Mouse (Mus musculus) heart, postnatal 0 days (tissue): Measurements from ENCODE around the gene Cradd.

Experiments used
- CTCF ChIP-seq: IDR thresholded peaks from 2 replicates; pipeline ENCODE4 v1.5.1; 2016; ENCODE audit warnings: antibody characterized with exemption, control low read depth, low read depth
- EP300 ChIP-seq: IDR thresholded peaks from 2 replicates; pipeline ENCODE4 v1.6.1; 2016; ENCODE audit warnings: antibody characterized with exemption, low read depth

DNA sequence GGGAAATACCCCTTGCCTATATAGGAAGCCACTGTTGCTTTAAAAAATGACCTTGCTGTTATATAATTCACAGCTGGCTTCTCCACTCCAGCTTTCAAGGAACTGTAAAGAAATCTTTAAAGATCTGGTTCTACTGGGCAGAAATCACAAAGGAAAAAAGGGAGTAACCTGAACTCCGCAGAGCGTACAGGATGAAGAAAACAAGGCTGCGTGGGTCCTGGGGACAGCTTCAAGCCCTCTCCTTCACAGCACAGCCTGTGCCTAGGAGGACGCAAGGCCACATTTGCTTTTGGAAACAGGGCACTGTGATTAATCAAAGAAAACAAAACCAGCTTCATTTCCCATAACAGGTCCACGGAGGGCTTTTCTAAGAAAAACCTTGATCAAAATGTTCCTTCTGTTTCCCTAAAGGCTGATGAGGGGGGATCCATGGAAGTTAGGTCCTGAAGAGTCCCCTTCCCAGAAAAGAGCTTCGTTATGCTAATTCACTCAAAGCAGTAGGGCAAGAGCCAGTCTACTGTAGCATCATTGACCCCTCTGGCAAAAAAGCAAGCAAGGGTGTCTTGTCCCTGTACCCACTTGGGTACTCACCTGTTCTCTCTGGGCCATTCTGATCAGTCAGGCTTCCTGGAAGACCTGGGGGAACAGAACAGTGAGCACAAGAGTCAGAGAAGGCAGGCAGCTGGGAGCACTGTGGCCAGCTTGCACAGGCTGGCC, 179.4 kb downstream of the Cradd start:
- no peak for TF ChIP-seq CTCF
- no peak for TF ChIP-seq EP300
